Mouse (Mus musculus): ENCODE data around the gene Inpp5d. TPM values are rescaled to one million over a fixed set of nuclear protein-coding genes. Genes with fewer than 3 reads are reported as not detected.

Inpp5d gene
- polyA plus RNA-seq, 1 experiment: 202 TPM

DNA sequence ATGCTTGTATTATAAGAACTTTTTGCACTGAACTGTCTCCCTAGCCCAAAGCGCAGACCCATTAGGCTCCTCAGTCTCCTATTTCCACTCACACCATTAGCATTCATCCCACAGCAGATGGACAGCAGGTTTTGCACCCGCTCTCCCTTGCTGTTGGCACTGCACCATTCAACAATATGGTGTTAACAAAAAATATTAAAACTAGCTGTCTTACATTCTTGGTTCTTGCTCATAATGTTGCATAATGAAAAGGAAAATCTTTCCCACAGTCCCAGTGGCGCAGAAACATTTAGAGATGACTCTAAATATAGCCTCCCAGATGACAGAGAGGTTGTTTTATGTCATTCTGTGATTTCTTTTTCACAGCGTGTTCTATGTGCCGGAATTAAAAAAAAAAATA is 113.1 kb downstream of the Inpp5d start:
- TF ChIP-seq POLR2A (IDR thresholded peaks at IDR 0.05; ENCODE audit: borderline replicate concordance, low read depth, low read length): no peak
- no peak for TF ChIP-seq CTCF (IDR thresholded peaks at IDR 0.05; ENCODE audit: low read depth, low read length)
- Histone ChIP-seq H3K4me3 (ENCODE audit: insufficient read depth, low read length) (no peak overlapping the region), H3K27ac (ENCODE audit: insufficient read depth, low read depth, low read length) (no peak overlapping the region), H3K4me1 (ENCODE audit: control insufficient read depth, insufficient read depth, low read length) (peaks cover 5% of the 10 kb centered on the region)

DNA sequence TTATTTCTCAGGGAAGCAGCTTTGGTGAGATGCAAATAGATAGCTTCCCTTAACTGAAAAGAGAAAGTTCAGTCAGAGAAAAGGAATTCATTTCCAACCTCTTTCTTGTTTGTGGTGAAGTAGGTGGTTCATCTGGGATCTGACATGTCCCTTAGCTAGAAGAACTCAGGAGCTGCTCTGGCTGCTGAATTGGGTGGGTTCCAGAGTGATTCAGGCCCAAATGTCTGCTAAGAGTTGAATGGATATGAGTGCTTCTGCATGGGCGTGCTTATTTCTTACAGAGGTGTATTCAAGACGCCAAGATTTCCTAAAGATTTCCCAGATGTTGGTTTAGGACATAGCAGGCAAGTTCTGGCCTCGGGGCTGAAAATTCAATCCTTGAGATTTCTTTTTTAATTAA is 114.0 kb downstream of the Inpp5d start:
- H3K4me1 ChIP-seq (ENCODE audit: control insufficient read depth, insufficient read depth, low read length): peaks cover 4% of the 10 kb centered on the region
- TF ChIP-seq CTCF (IDR thresholded peaks at IDR 0.05; ENCODE audit: low read depth, low read length) (no peak), POLR2A (IDR thresholded peaks at IDR 0.05; ENCODE audit: borderline replicate concordance, low read depth, low read length) (no peak)
- H3K27ac ChIP-seq (ENCODE audit: insufficient read depth, low read depth, low read length): no peak overlapping the region
- H3K4me3 ChIP-seq (ENCODE audit: insufficient read depth, low read length): no peak overlapping the region

DNA sequence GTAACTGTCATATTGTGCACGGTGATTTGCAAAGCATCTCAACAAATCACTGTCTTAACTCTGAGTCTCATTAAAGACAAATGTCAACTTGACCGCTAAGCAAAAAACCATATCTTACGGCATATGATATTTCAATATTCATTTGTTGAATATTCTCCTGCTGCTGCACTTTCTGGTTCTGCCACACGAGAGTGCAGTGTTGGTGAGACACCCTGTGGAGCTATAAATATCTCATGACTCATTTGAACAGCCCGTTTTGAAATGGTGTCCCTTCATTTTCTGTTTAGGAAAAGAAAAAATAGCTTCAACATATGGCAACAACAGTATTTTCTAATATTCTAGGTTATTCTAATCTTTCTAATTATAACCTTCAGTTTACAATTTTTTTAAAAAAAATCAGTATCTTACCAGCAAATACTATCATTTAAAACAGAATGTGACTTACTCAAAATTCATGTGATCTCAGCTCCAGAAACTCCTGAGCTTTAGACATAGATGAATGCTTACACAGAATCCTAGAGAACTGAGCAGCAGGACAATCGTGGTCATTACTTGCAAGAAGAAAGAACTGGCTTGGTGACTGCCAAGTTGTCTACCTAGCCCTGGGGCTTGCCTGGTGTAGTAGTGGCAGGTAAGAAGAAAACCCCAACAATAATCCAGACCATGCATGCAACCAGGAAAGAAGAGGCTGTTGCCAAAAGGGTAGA is 120.6 kb downstream of the Inpp5d start:
- Histone ChIP-seq H3K27ac (ENCODE audit: insufficient read depth, low read depth, low read length) (peak overlapping the region; percentile 70), H3K4me1 (ENCODE audit: control insufficient read depth, insufficient read depth, low read length) (peaks cover 10% of the 10 kb centered on the region), H3K4me3 (ENCODE audit: insufficient read depth, low read length) (no peak overlapping the region)
- no peak for TF ChIP-seq POLR2A (IDR thresholded peaks at IDR 0.05; ENCODE audit: borderline replicate concordance, low read depth, low read length)
- TF ChIP-seq CTCF (IDR thresholded peaks at IDR 0.05; ENCODE audit: low read depth, low read length): no peak

DNA sequence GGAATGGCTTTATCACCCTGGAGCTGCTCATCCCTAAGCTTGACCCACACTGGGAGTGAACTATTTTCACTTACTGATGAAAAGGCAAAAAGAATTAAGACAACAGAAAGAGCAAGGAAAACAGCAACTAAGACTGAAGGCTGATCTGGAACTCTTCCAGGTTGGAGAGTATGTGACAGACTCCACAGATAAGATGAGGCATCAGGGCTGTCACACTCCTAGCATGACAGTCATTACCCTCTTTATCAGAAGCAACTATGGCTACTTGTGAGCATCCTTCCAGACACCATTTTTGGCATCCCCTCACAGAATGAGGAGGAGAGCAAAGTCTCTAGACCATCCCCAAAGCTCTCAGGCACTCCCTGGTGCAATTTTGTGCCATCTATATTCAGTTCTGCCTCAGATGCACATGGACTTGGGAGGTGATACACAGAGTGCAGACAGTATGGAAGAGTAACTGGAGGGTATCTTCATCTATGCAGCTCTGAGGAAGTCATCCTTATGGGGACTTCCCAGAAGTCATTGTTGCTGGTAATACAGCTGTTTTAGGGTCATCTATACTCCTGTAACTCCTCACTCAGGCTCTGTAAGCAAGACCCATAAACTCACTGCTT is 129.4 kb downstream of the Inpp5d start:
- peaks cover 4% of the 10 kb centered on the region; the same call in 1 of the 2 replicates for H3K4me1 ChIP-seq (ENCODE audit: control insufficient read depth, insufficient read depth, low read length)
- TF ChIP-seq POLR2A (IDR thresholded peaks at IDR 0.05; ENCODE audit: borderline replicate concordance, low read depth, low read length): no peak
- TF ChIP-seq CTCF (IDR thresholded peaks at IDR 0.05; ENCODE audit: low read depth, low read length): no peak
- no peak overlapping the region for H3K27ac ChIP-seq (ENCODE audit: insufficient read depth, low read depth, low read length)
- H3K4me3 ChIP-seq (ENCODE audit: insufficient read depth, low read length): no peak overlapping the region

DNA sequence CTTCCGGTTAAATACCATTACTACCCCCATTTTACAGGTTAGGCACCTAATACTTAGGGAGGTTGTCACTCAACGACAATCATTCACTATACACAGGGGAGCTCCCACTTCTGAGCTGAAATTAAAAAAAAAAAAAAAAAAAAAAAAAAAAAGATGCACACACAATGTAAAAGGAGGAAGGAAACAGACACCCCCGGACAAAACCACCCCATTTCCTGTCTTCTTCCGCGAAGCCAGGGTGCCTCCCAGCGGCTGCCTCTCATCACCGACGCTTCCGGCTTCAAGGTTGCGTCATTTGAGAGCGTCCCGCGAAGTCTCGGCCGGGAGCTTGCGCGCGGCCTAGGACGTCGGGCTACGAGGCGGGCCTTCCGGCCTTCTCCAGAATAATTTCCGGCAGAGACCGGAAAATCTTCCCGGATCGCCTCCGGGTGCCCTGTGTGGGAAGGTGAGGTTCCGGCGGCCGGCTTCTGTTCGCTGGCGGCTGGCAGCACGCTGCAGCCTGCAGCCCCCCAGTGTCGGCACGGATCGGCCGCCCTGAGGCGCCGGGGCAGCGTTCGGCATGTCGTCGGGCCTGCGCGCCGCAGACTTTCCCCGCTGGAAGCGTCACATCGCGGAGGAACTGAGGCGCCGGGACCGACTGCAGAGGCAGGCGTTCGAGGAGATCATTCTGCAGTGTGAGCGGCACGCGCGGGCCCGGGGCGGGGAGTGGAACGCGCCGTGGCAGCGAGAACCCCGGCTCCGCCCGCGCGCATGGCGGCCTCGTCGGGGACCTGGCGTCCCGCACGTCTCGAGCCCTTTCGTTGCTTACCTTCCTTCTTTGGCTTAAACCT is 135.7 kb downstream of the Inpp5d start, which contains the start of gene Atg16l1:
Atg16l1 (plus strand) TSS at position 230 of the 830 bp plus-strand sequence.
- TF ChIP-seq POLR2A (IDR thresholded peaks at IDR 0.05; ENCODE audit: borderline replicate concordance, low read depth, low read length) (no peak), CTCF (IDR thresholded peaks at IDR 0.05; ENCODE audit: low read depth, low read length) (0 out of 2 replicates have a peak, but pooled peaks have one; percentile 19)
- Histone ChIP-seq H3K4me1 (ENCODE audit: control insufficient read depth, insufficient read depth, low read length) (peaks cover 22% of the 10 kb centered on the region), H3K4me3 (ENCODE audit: insufficient read depth, low read length) (peak within 1 kb of the TSS; percentile 90), H3K27ac (ENCODE audit: insufficient read depth, low read depth, low read length) (peak within 1 kb of the TSS; percentile 78)

DNA sequence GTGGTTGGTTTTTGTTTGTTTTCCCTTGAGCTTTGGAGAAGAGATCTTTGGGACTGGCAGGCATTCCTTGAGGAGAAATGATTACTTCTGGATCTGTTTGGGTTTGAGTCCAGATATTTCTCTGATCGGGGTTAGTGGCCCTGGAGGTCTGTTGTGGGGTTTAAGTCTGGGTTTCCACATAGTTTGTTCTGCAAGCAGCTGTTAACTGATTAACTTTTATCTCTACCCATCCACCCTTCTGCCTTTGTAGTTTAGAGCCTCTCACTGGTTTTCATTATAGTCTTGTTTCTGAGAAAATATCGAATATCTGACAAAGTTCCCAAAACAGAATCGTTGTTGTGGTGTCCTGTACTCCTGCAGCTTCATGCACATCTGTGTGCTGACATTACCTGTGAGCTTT is 143.7 kb downstream of the Inpp5d start:
- TF ChIP-seq POLR2A (IDR thresholded peaks at IDR 0.05; ENCODE audit: borderline replicate concordance, low read depth, low read length) (no peak), CTCF (IDR thresholded peaks at IDR 0.05; ENCODE audit: low read depth, low read length) (no peak)
- H3K4me3 ChIP-seq (ENCODE audit: insufficient read depth, low read length): no peak overlapping the region
- peaks cover 5% of the 10 kb centered on the region for H3K4me1 ChIP-seq (ENCODE audit: control insufficient read depth, insufficient read depth, low read length)
- H3K27ac ChIP-seq (ENCODE audit: insufficient read depth, low read depth, low read length): no peak overlapping the region

DNA sequence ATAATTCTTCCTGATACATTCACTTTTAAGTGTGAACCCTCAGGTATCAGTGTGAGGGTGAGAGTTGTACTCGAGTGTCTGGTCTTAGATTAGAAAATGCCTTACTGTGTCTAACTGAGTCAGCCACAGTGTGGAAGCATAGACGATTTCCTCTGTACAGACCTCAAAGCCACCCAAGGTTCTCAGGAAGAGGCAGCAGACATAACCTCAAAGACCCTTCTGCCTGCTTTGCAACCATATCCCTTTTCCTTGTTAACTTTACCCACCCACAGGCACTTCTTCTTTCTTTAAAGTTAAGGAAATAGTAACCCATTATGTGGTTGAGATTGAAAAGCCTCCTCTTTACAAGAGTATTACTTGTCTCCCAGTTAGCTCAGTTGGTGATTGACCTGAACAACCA is 145.6 kb downstream of the Inpp5d start:
- Histone ChIP-seq H3K27ac (ENCODE audit: insufficient read depth, low read depth, low read length) (no peak overlapping the region), H3K4me3 (ENCODE audit: insufficient read depth, low read length) (no peak overlapping the region), H3K4me1 (ENCODE audit: control insufficient read depth, insufficient read depth, low read length) (peaks cover 4% of the 10 kb centered on the region; the same call in 1 of the 2 replicates)
- no peak for TF ChIP-seq POLR2A (IDR thresholded peaks at IDR 0.05; ENCODE audit: borderline replicate concordance, low read depth, low read length)
- TF ChIP-seq CTCF (IDR thresholded peaks at IDR 0.05; ENCODE audit: low read depth, low read length): no peak

DNA sequence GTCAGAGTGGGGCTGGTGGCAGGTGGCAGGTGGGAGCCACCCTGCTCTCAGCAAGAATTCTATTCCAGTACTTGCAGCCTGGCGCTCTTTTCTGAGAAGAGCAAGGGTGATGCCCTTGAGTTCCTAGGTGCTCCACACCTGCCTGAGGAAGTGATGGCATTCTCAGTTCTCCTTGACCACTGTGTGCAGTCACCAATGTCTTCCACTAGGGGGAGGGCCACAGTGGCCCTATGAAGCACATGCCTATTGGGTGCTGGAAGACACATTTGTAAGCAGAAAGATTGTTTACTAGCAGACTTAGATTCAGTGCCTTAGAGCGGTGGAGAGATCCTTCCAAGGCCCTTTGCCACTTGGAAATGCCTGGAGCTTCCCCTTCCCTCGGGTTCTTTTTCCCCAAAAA is 146.1 kb downstream of the Inpp5d start:
- no peak overlapping the region for H3K4me3 ChIP-seq (ENCODE audit: insufficient read depth, low read length)
- peaks cover 4% of the 10 kb centered on the region; the same call in 1 of the 2 replicates for H3K4me1 ChIP-seq (ENCODE audit: control insufficient read depth, insufficient read depth, low read length)
- no peak overlapping the region for H3K27ac ChIP-seq (ENCODE audit: insufficient read depth, low read depth, low read length)
- TF ChIP-seq POLR2A (IDR thresholded peaks at IDR 0.05; ENCODE audit: borderline replicate concordance, low read depth, low read length): no peak
- TF ChIP-seq CTCF (IDR thresholded peaks at IDR 0.05; ENCODE audit: low read depth, low read length): peak; percentile 60

DNA sequence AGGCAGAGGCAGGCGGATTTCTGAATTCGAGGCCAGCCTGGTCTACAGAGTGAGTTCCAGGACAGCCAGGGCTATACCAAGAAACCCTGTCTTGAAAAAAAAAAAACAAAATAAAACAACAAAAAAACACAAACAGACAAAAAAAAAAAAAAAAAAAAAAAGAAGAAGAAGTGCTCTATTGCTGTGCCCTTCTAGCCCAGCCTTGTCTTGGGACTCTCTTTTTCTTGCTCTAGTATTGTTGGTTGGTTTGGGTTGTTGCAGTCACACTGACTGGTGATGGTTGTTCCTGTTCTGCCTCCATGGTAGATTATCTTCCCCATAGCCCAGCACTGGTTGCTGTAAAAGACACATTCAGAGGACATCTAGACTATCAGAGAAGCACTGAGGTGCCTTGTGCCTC is 149.2 kb downstream of the Inpp5d start:
- TF ChIP-seq POLR2A (IDR thresholded peaks at IDR 0.05; ENCODE audit: borderline replicate concordance, low read depth, low read length): no peak
- TF ChIP-seq CTCF (IDR thresholded peaks at IDR 0.05; ENCODE audit: low read depth, low read length): no peak
- peaks cover 5% of the 10 kb centered on the region; the same call in 1 of the 2 replicates for H3K4me1 ChIP-seq (ENCODE audit: control insufficient read depth, insufficient read depth, low read length)
- H3K27ac ChIP-seq (ENCODE audit: insufficient read depth, low read depth, low read length): no peak overlapping the region
- no peak overlapping the region for H3K4me3 ChIP-seq (ENCODE audit: insufficient read depth, low read length)

Other genes with a start within 250 kb of the Inpp5d start
- gene Kcnj13, start 225.6 kb upstream of the Inpp5d start, polyA plus RNA-seq (2012; ENCODE audit: insufficient read depth, insufficient read length, missing spikeins): not detected in 2 replicates
- not detected in 2 replicates for gene Snorc, start 150.0 kb upstream of the Inpp5d start, polyA plus RNA-seq (2012; ENCODE audit: insufficient read depth, insufficient read length, missing spikeins)
- gene Neu2, start 110.4 kb upstream of the Inpp5d start, polyA plus RNA-seq (2012; ENCODE audit: insufficient read depth, insufficient read length, missing spikeins): not detected in 2 replicates
- gene Ngef, start 46.4 kb upstream of the Inpp5d start, polyA plus RNA-seq (2012; ENCODE audit: insufficient read depth, insufficient read length, missing spikeins): not detected in 2 replicates
- gene Atg16l1, start 135.6 kb downstream of the Inpp5d start, polyA plus RNA-seq (2012; ENCODE audit: insufficient read depth, insufficient read length, missing spikeins): 25.9 and 28.1 TPM in 2 replicates
- 0.93 and 1.2 TPM in 2 replicates for gene Sag, start 183.4 kb downstream of the Inpp5d start, polyA plus RNA-seq (2012; ENCODE audit: insufficient read depth, insufficient read length, missing spikeins)
- 91.0 and 100 TPM in 2 replicates for gene Dgkd, start 233.0 kb downstream of the Inpp5d start, polyA plus RNA-seq (2012; ENCODE audit: insufficient read depth, insufficient read length, missing spikeins)